Mouse (Mus musculus): ENCODE data around the gene Sec24b. TPM values are rescaled to one million over a fixed set of nuclear protein-coding genes. Genes with fewer than 3 reads are reported as not detected.
A peak's percentile ranks its signal among the peaks of the same experiment; 100 is the strongest.

The Sec24b gene
- total and polyA plus RNA-seq, 3 experiments: 14.3 to 50.6 (median 31.2) TPM

DNA sequence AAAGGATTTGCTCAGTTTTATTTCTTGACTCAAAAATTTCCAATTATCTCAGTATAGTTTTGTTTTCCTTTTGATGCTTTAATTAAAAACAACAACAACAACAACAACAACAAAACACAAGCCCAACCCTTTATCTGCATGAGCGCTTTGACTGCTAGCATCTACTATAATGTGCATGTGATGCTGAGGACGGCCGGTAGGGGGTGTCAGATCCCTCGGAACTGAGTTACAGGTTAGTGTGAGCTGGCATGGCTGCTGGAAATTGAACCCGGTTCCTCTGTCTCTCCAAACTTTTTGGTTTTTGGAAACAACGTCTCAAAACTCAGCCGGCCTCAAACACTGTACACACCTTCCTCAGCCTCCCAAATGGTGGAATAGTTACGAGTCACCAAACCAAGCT is 42.1 kb upstream of the Sec24b start:
- Histone ChIP-seq H3K4me1 (ENCODE audit: control insufficient read depth in 1 of 2, insufficient read depth in 2 of 2) (peaks cover 0 to 2% of the 10 kb centered on the region in 2 experiments; a peak in 1 of 4 replicates), H3K9me3 (replicated peaks; ENCODE audit: low read length) (no peaks in the 10 kb centered on the region), H3K27me3 (replicated peaks) (no peaks in the 10 kb centered on the region), H3K9ac (ENCODE audit: insufficient read depth, low read depth) (no peak overlapping the region), H3K36me3 (replicated peaks in 1 of 2; ENCODE audit: control insufficient read depth in 1 of 2, insufficient read depth in 1 of 2, low read length in 1 of 2) (no peaks in the 10 kb centered on the region), H3K79me2 (replicated peaks; ENCODE audit: control insufficient read depth, extremely low read depth, insufficient read depth, poor library complexity, severe bottlenecking) (no peaks in the 10 kb centered on the region), H3K4me2 (ENCODE audit: insufficient read depth, low read depth, poor library complexity, severe bottlenecking) (no peak overlapping the region), H3K27ac (ENCODE audit: insufficient read depth, low read depth) (no peak overlapping the region), H3K4me3 (replicated peaks in 1 of 3; ENCODE audit: low read depth in 2 of 3, low read length in 2 of 3, poor library complexity in 1 of 3) (no peak overlapping the region)
- dilution Hi-C loops (cut with MboI; ENCODE audit: extremely low pct_ligation_motif_present, extremely low pct_unique_long_range_greater_than_20kb, low sequenced_read_pairs): no loop called here
- peak; percentile 49 for DNase-seq (ENCODE audit: extremely low read depth)
- TF ChIP-seq RAD21 (IDR thresholded peaks at IDR 0.05; ENCODE audit: low read depth, low read length): peak; percentile 72
- TF ChIP-seq TCF12 (IDR thresholded peaks at IDR 0.05; ENCODE audit: low read depth, low read length): no peak
- peak; percentile 59 to 68 for TF ChIP-seq CTCF (conservative IDR thresholded peaks at IDR 0.05 in 1 of 2, IDR thresholded peaks at IDR 0.05 in 1 of 2; ENCODE audit: low read depth in 2 of 2, low read length in 2 of 2)
- TF ChIP-seq CHD1 (IDR thresholded peaks at IDR 0.05; ENCODE audit: low read depth, low read length): no peak
- TF ChIP-seq HCFC1 (IDR thresholded peaks at IDR 0.05; ENCODE audit: low read depth, low read length): no peak
- peak; percentile 59 for TF ChIP-seq SMC3 (IDR thresholded peaks at IDR 0.05; ENCODE audit: low read depth, low read length)
- TF ChIP-seq ELF1 (IDR thresholded peaks at IDR 0.05; ENCODE audit: low read depth, low read length): no peak
- in situ Hi-C loops (cut with MboI; ENCODE audit: low pct_ligation_motif_present, low pct_unique_long_range_greater_than_20kb, low sequenced_read_pairs): loop anchor here (10.0 kb wide), 1 partner anchor 591 kb away; no protein-coding TSS in a partner anchor

GRCm38 (mm10) chr3:130095160-130095781 is 33.9 kb upstream of the Sec24b start:
- Histone ChIP-seq H3K27ac (ENCODE audit: insufficient read depth, low read depth) (no peak overlapping the region), H3K4me1 (ENCODE audit: control insufficient read depth in 1 of 2, insufficient read depth in 2 of 2) (peaks cover 0 to 8% of the 10 kb centered on the region in 2 experiments; a peak in 2 of 4 replicates), H3K4me2 (ENCODE audit: insufficient read depth, low read depth, poor library complexity, severe bottlenecking) (no peak overlapping the region), H3K36me3 (replicated peaks in 1 of 2; ENCODE audit: control insufficient read depth in 1 of 2, insufficient read depth in 1 of 2, low read length in 1 of 2) (no peaks in the 10 kb centered on the region), H3K9me3 (replicated peaks; ENCODE audit: low read length) (no peaks in the 10 kb centered on the region), H3K4me3 (replicated peaks in 1 of 3; ENCODE audit: low read depth in 2 of 3, low read length in 2 of 3, poor library complexity in 1 of 3) (no peak overlapping the region), H3K27me3 (replicated peaks) (no peaks in the 10 kb centered on the region), H3K9ac (ENCODE audit: insufficient read depth, low read depth) (no peak overlapping the region), H3K79me2 (replicated peaks; ENCODE audit: control insufficient read depth, extremely low read depth, insufficient read depth, poor library complexity, severe bottlenecking) (no peaks in the 10 kb centered on the region)
- dilution Hi-C loops (cut with MboI; ENCODE audit: extremely low pct_ligation_motif_present, extremely low pct_unique_long_range_greater_than_20kb, low sequenced_read_pairs): no loop called here
- in situ Hi-C loops (cut with MboI; ENCODE audit: low pct_ligation_motif_present, low pct_unique_long_range_greater_than_20kb, low sequenced_read_pairs): loop anchor here (25.0 kb wide), 1 partner anchor 492 kb away; no protein-coding TSS in a partner anchor
- peak; percentile 45 for DNase-seq (ENCODE audit: extremely low read depth)
- TF ChIP-seq POLR2AphosphoS2 (IDR thresholded peaks at IDR 0.05; ENCODE audit: low read depth, low read length): no peak
- TF ChIP-seq RAD21 (IDR thresholded peaks at IDR 0.05; ENCODE audit: low read depth, low read length): peak; percentile 77
- no peak for TF ChIP-seq NRF1 (IDR thresholded peaks at IDR 0.05; ENCODE audit: low read depth, low read length)
- TF ChIP-seq CTCF (conservative IDR thresholded peaks at IDR 0.05 in 1 of 2, IDR thresholded peaks at IDR 0.05 in 1 of 2; ENCODE audit: low read depth in 2 of 2, low read length in 2 of 2): peak; percentile 37 to 75; a peak in 3 of 4 replicates
- no peak for TF ChIP-seq ZKSCAN1 (IDR thresholded peaks at IDR 0.05; ENCODE audit: borderline replicate concordance, low read depth, low read length)
- TF ChIP-seq SMC3 (IDR thresholded peaks at IDR 0.05; ENCODE audit: low read depth, low read length): peak; percentile 59
- TF ChIP-seq TBP (conservative IDR thresholded peaks at IDR 0.05; ENCODE audit: low read depth, low read length): no peak
